Mouse (Mus musculus) myocyte (in vitro differentiated cells): Measurements from ENCODE around the gene Myt1l. TPM values are rescaled to one million over a fixed set of nuclear protein-coding genes. Genes with fewer than 3 reads are reported as not detected.

Experiments
- H3K27me3 ChIP-seq: one replicate; pipeline ENCODE4 v1.6.1; 2011; ENCODE audit not compliant: control insufficient read depth, insufficient read depth, insufficient read length
- H3K36me3 ChIP-seq: one replicate; pipeline ENCODE4 v1.6.1; 2011; ENCODE audit not compliant: control insufficient read depth, insufficient read depth
- H3K4me2 ChIP-seq: one replicate; pipeline ENCODE4 v1.6.1; 2011; ENCODE audit warnings: low read depth, control low read depth
- H3K4me3 ChIP-seq: one replicate; pipeline ENCODE4 v1.5.1; 2011; ENCODE audit warnings: mild to moderate bottlenecking, control low read depth, moderate library complexity
- H3K79me2 ChIP-seq: one replicate; pipeline ENCODE4 v1.6.1; 2011; ENCODE audit not compliant: control insufficient read depth, insufficient read depth
- H3ac ChIP-seq: one replicate; pipeline ENCODE4 v1.6.1; 2011; ENCODE audit not compliant: control insufficient read depth, insufficient read length
- CEBPB ChIP-seq: IDR thresholded peaks from 2 replicates; pipeline ENCODE4 v1.6.1; 2011; ENCODE audit warnings: mild to moderate bottlenecking, moderate library complexity; ENCODE audit not compliant: poor library complexity, insufficient read depth, severe bottlenecking
- E2F4 ChIP-seq: IDR thresholded peaks from one replicate; pipeline ENCODE4 v1.6.1; 2011; ENCODE audit warnings: mild to moderate bottlenecking, control low read depth, moderate library complexity; ENCODE audit not compliant: insufficient read depth
- MAX ChIP-seq: IDR thresholded peaks from one replicate; pipeline ENCODE4 v1.6.1; 2011; ENCODE audit warnings: low read depth, mild to moderate bottlenecking, control low read depth
- MYOD1 ChIP-seq, 3 experiments: IDR thresholded peaks; one replicate each; pipeline ENCODE4 v1.6.1; 2011; ENCODE audit warnings: control low read depth in 2 of 3, low read depth in 2 of 3, mild to moderate bottlenecking in 2 of 3, moderate library complexity in 1 of 3; ENCODE audit not compliant: insufficient read length in 2 of 3, control insufficient read depth in 1 of 3
- MYOG ChIP-seq, 3 experiments: IDR thresholded peaks; one replicate each; pipeline ENCODE4 v1.6.1; 2011; ENCODE audit warnings: control low read depth in 2 of 3, low read depth in 2 of 3, mild to moderate bottlenecking in 2 of 3; ENCODE audit not compliant: insufficient read length in 2 of 3, control insufficient read depth in 1 of 3, insufficient read depth in 1 of 3
- POLR2A ChIP-seq: IDR thresholded peaks from one replicate; pipeline ENCODE4 v1.6.1; 2011; ENCODE audit warnings: low read depth, mild to moderate bottlenecking, control low read depth, moderate library complexity; ENCODE audit not compliant: insufficient read length
- POLR2AphosphoS2 ChIP-seq: IDR thresholded peaks from one replicate; pipeline ENCODE4 v1.6.1; 2011; ENCODE audit warnings: low read depth, control low read depth; ENCODE audit not compliant: insufficient read length
- REST ChIP-seq: IDR thresholded peaks from one replicate; pipeline ENCODE4 v1.6.1; 2011; ENCODE audit warnings: mild to moderate bottlenecking, control low read depth, moderate library complexity; ENCODE audit not compliant: insufficient read depth, insufficient read length
- SRF ChIP-seq: IDR thresholded peaks from one replicate; pipeline ENCODE4 v1.6.1; 2011; ENCODE audit warnings: low read depth; ENCODE audit not compliant: control insufficient read depth, insufficient read length
- TCF12 ChIP-seq: IDR thresholded peaks from one replicate; pipeline ENCODE4 v1.6.1; 2011; ENCODE audit warnings: mild to moderate bottlenecking, control low read depth; ENCODE audit not compliant: poor library complexity, insufficient read depth, severe bottlenecking
- TCF3 ChIP-seq: IDR thresholded peaks from one replicate; pipeline ENCODE4 v1.6.1; 2011; ENCODE audit warnings: low read depth, control low read depth; ENCODE audit not compliant: insufficient read length
- USF1 ChIP-seq: IDR thresholded peaks from one replicate; pipeline ENCODE4 v1.6.1; 2011; ENCODE audit warnings: low read depth, mild to moderate bottlenecking, control low read depth, moderate library complexity
- polyA plus RNA-seq: library from polyadenylated mRNA; unstranded; fragments of >200 nt; fragmentation: generic; extraction: Trizol; gene quantifications from one replicate; pipeline ENCODE4 v1.2.1, GENCODE M21; 2012; ENCODE audit warnings: missing spikeins

The Myt1l gene
- polyA plus RNA-seq, 1 experiment = 0.01 TPM

DNA sequence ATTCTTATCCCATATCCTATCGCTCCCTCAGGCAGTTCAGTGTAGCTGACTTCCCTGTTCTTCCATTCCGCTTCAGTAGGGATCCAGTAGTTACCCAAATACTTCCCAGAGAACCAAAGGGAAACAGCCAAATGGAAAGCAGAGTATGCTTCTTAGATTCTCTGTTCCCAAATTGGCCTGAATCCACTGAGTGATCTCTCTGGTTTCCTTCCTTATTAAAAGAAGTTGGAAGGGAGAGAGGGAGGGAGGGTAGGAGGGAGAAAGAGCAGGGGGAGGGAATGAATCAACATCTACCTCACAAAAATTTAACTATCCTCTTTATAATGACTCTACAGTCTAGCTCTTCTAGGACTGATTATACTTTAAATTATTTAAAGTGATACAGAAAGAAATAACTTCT is 106.3 kb downstream of the Myt1l start:
- Histone ChIP-seq H3ac (no peak overlapping the region), H3K27me3 (no peaks in the 10 kb centered on the region), H3K79me2 (no peaks in the 10 kb centered on the region), H3K4me2 (no peak overlapping the region), H3K36me3 (no peaks in the 10 kb centered on the region), H3K4me3 (no peak overlapping the region)
- TF ChIP-seq MYOD1 (IDR thresholded peaks at IDR 0.05; ENCODE audit: control insufficient read depth in 1 of 3, insufficient read length in 2 of 3, low read depth in 2 of 3) (no peak), CEBPB (no peak), USF1 (no peak), REST (no peak), MYOG (IDR thresholded peaks at IDR 0.05; ENCODE audit: control insufficient read depth in 1 of 3, insufficient read depth in 1 of 3, insufficient read length in 2 of 3, low read depth in 2 of 3) (no peak), POLR2AphosphoS2 (no peak), POLR2A (no peak)

DNA sequence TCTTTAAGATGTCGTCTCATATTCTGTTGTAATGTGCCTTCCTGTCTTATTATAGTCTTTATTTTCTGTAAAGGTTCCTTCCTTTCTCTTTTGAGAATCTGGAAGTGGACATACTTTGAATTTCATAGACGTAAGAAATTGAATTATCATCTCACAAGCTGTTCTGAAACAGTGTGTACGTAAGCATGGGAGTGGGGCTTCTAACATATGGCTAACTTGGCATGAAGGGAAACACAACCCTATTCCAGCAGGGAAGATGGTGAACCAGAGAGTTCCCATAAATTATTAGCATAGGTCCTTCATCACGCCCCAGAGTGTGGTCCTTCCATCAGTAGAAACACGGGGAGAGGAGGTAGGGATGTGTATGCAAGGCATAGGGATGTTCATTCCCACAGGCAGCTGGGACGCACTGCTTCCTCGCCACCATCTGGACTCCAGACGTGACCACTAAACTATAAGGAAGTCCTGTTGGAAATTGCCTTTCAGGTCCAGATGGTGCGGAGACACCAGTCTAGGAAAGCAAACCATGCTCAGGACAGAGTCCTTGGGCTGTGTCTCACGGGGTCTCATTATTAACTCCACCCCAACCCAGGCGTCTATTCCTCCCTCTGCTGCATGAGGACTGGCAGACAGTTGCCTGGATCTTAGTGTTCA is 111.5 kb downstream of the Myt1l start:
- no peak overlapping the region for H3ac ChIP-seq
- H3K4me2 ChIP-seq = no peak overlapping the region
- H3K36me3 ChIP-seq = no peaks in the 10 kb centered on the region
- no peaks in the 10 kb centered on the region for H3K79me2 ChIP-seq
- TF ChIP-seq TCF3 (no peak), POLR2A (no peak), REST (no peak), MYOG (IDR thresholded peaks at IDR 0.05; ENCODE audit: control insufficient read depth in 1 of 3, insufficient read depth in 1 of 3, insufficient read length in 2 of 3, low read depth in 2 of 3) (no peak), SRF (no peak), MYOD1 (IDR thresholded peaks at IDR 0.05; ENCODE audit: control insufficient read depth in 1 of 3, insufficient read length in 2 of 3, low read depth in 2 of 3) (no peak), USF1 (no peak), MAX (no peak), CEBPB (no peak), E2F4 (no peak), TCF12 (no peak), POLR2AphosphoS2 (no peak)
- no peaks in the 10 kb centered on the region for H3K27me3 ChIP-seq
- no peak overlapping the region for H3K4me3 ChIP-seq

GRCm38 (mm10) chr12:29640201-29640600 is 112.0 kb downstream of the Myt1l start:
- no peak overlapping the region for H3ac ChIP-seq
- H3K36me3 ChIP-seq = no peaks in the 10 kb centered on the region
- H3K79me2 ChIP-seq = no peaks in the 10 kb centered on the region
- TF ChIP-seq E2F4 = no peak
- TF ChIP-seq TCF12 = no peak
- TF ChIP-seq REST = no peak
- H3K4me3 ChIP-seq = no peak overlapping the region
- H3K27me3 ChIP-seq = no peaks in the 10 kb centered on the region
- H3K4me2 ChIP-seq = no peak overlapping the region

DNA sequence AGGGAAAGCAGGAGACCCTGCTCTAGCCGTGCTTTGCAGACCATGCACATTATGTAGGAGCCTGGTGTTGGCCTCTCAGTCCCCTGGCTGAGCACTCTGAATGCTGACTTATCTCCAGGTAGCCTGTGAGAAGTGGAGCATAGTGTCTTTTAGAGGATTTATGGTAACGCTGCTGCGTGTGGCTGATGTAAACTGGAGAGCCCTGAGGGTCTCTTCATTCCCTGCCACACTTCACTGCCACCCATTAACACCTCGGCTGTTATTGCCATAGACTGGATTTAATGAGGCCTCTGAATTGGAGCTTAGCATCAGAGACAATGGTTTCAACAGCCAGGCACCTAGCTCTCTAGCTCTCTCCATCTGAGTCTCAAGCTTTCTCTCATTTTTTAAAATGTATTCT is 114.7 kb downstream of the Myt1l start:
- TF ChIP-seq TCF12 = no peak
- no peak for TF ChIP-seq REST
- no peak for TF ChIP-seq CEBPB
- no peak for TF ChIP-seq E2F4
- TF ChIP-seq MYOG (IDR thresholded peaks at IDR 0.05; ENCODE audit: control insufficient read depth in 1 of 3, insufficient read depth in 1 of 3, insufficient read length in 2 of 3, low read depth in 2 of 3) = no peak
- TF ChIP-seq MYOD1 (IDR thresholded peaks at IDR 0.05; ENCODE audit: control insufficient read depth in 1 of 3, insufficient read length in 2 of 3, low read depth in 2 of 3) = no peak
- no peak for TF ChIP-seq USF1
- Histone ChIP-seq H3K4me3 (no peak overlapping the region), H3K79me2 (no peaks in the 10 kb centered on the region), H3K4me2 (no peak overlapping the region), H3K36me3 (no peaks in the 10 kb centered on the region), H3ac (no peak overlapping the region), H3K27me3 (no peaks in the 10 kb centered on the region)

DNA sequence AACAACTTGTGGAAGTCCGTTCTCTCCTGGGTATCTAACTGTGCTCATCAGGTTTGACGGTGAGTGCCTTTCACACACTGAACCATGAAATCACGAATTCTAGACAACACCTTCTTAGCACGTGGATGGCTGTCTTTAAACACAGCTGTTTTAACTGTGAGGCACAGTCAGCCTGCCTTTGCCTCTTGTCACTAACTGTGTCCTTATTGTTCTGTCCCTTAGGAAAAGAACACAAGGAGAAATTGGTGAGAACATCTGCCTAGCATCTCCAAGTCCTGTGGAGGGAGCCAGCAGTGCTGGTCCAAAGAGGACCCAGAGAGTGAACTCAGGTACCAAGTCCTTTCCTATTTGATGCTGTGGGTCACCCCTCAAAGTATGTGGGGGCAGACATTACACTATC is 115.9 kb downstream of the Myt1l start:
- Histone ChIP-seq H3ac (no peak overlapping the region), H3K4me3 (no peak overlapping the region), H3K36me3 (no peaks in the 10 kb centered on the region), H3K79me2 (no peaks in the 10 kb centered on the region), H3K27me3 (no peaks in the 10 kb centered on the region), H3K4me2 (no peak overlapping the region)
- TF ChIP-seq SRF (no peak), E2F4 (no peak), MYOD1 (IDR thresholded peaks at IDR 0.05; ENCODE audit: control insufficient read depth in 1 of 3, insufficient read length in 2 of 3, low read depth in 2 of 3) (no peak), TCF12 (no peak), TCF3 (no peak), POLR2AphosphoS2 (no peak), REST (no peak), POLR2A (no peak), MYOG (IDR thresholded peaks at IDR 0.05; ENCODE audit: control insufficient read depth in 1 of 3, insufficient read depth in 1 of 3, insufficient read length in 2 of 3, low read depth in 2 of 3) (no peak), USF1 (no peak), MAX (no peak), CEBPB (no peak)
